Mouse (Mus musculus) liver, embryonic 15.5 days (tissue): ENCODE measurements around the gene Adamts16. TPM values are rescaled to one million over a fixed set of nuclear protein-coding genes. Genes with fewer than 3 reads are reported as not detected.

Experiments used
- ATAC-seq: fragments of 200-750 bp; cut with Nextera tagmentation; 2 replicates; pipeline ENCODE4 v1.8.0; 2017; ENCODE audit warnings: moderate number of reproducible peaks, mild to moderate bottlenecking, moderate library complexity; ENCODE audit not compliant: insufficient read depth
- H3K27ac ChIP-seq: fragments of 300-500 bp; sonication (generic); replicated peaks from 2 replicates; pipeline ENCODE4 v1.5.1; 2015; ENCODE audit warnings: mild to moderate bottlenecking, inconsistent platforms
- H3K27me3 ChIP-seq: fragments of 300-500 bp; sonication (generic); 2 replicates; pipeline ENCODE4 v1.6.1; 2015; ENCODE audit warnings: mild to moderate bottlenecking, inconsistent platforms
- H3K36me3 ChIP-seq: fragments of 300-500 bp; sonication (generic); replicated peaks from 2 replicates; pipeline ENCODE4 v1.6.1; 2015; ENCODE audit warnings: moderate library complexity, mild to moderate bottlenecking, inconsistent platforms
- H3K4me1 ChIP-seq: fragments of 300-500 bp; sonication (generic); replicated peaks from 2 replicates; pipeline ENCODE4 v1.6.1; 2015; ENCODE audit warnings: inconsistent platforms
- H3K4me2 ChIP-seq: fragments of 300-500 bp; sonication (generic); 2 replicates; pipeline ENCODE4 v1.6.1; 2015; ENCODE audit warnings: moderate library complexity, mild to moderate bottlenecking, inconsistent platforms
- H3K4me3 ChIP-seq: fragments of 300-500 bp; sonication (generic); replicated peaks from 2 replicates; pipeline ENCODE4 v1.5.1; 2015; ENCODE audit warnings: mild to moderate bottlenecking, inconsistent platforms
- H3K9ac ChIP-seq: fragments of 300-500 bp; sonication (generic); 2 replicates; pipeline ENCODE4 v1.6.1; 2015; ENCODE audit warnings: moderate library complexity, mild to moderate bottlenecking, inconsistent platforms
- H3K9me3 ChIP-seq: fragments of 300-500 bp; sonication (generic); replicated peaks from 2 replicates; pipeline ENCODE4 v1.6.1; 2016; ENCODE audit warnings: inconsistent platforms
- WGBS: fragments of 180-500 bp; shearing (Covaris S2); methylation state at CpG from one replicate; pipeline ENCODE4 v1.1.7; 2015; ENCODE audit warnings: mixed read lengths; ENCODE audit not compliant: insufficient replicate concordance; 5-methylcytosine and 5-hydroxymethylcytosine counted together
- polyA plus RNA-seq: library from polyadenylated mRNA; unstranded; fragments of >200 nt; fragmentation: Nextera tagmentation; extraction: Ambion mirVana; gene quantifications from 2 replicates; pipeline ENCODE4 v1.2.1, GENCODE M21; 2015

Gene Adamts16
- polyA plus RNA-seq, 1 experiment from 2014 or later: 0.15 TPM

- Histone ChIP-seq H3K4me1 (no peaks in the 10 kb centered on the region), H3K4me2 (no peak overlapping the region), H3K4me3 (no peak overlapping the region), H3K9me3 (no peaks in the 10 kb centered on the region), H3K36me3 (no peaks in the 10 kb centered on the region), H3K9ac (no peak overlapping the region), H3K27ac (no peak overlapping the region), H3K27me3 (no peaks in the 10 kb centered on the region)
- WGBS: 61% methylated on average over 6 of the region's 6 CpGs
- ATAC-seq: no peak
Observed at GRCm38 (mm10) chr13:70832593-70833138, 8.9 kb downstream of the Adamts16 start.

GRCm38 (mm10) chr13:70831041-70831440 is 10.6 kb downstream of the Adamts16 start:
- WGBS: 47% methylated on average over 4 of the region's 4 CpGs
- Histone ChIP-seq H3K27ac (no peak overlapping the region), H3K4me3 (no peak overlapping the region), H3K27me3 (no peaks in the 10 kb centered on the region), H3K4me1 (no peaks in the 10 kb centered on the region), H3K4me2 (no peak overlapping the region), H3K9me3 (no peaks in the 10 kb centered on the region), H3K9ac (no peak overlapping the region), H3K36me3 (no peaks in the 10 kb centered on the region)
- ATAC-seq: no peak

GRCm38 (mm10) chr13:70827507-70827906 is 14.1 kb downstream of the Adamts16 start:
- no peaks in the 10 kb centered on the region for H3K9me3 ChIP-seq
- no peak overlapping the region for H3K4me3 ChIP-seq
- ATAC-seq: no peak
- no peak overlapping the region for H3K4me2 ChIP-seq
- WGBS: 51% methylated on average over 4 of the region's 4 CpGs
- no peak overlapping the region for H3K9ac ChIP-seq
- no peak overlapping the region for H3K27ac ChIP-seq
- H3K4me1 ChIP-seq: no peaks in the 10 kb centered on the region
- no peaks in the 10 kb centered on the region for H3K36me3 ChIP-seq
- H3K27me3 ChIP-seq: no peaks in the 10 kb centered on the region

GRCm38 (mm10) chr13:70825265-70825664 is 16.3 kb downstream of the Adamts16 start:
- Histone ChIP-seq H3K9ac (no peak overlapping the region), H3K4me2 (no peak overlapping the region), H3K9me3 (no peaks in the 10 kb centered on the region), H3K27me3 (no peaks in the 10 kb centered on the region), H3K4me3 (no peak overlapping the region), H3K4me1 (no peaks in the 10 kb centered on the region), H3K36me3 (no peaks in the 10 kb centered on the region), H3K27ac (no peak overlapping the region)
- WGBS: 66% methylated on average over 5 of the region's 5 CpGs
- no peak for ATAC-seq

- no peaks in the 10 kb centered on the region for H3K4me1 ChIP-seq
- no peaks in the 10 kb centered on the region for H3K27me3 ChIP-seq
- ATAC-seq: no peak
- H3K36me3 ChIP-seq: no peaks in the 10 kb centered on the region
- H3K9me3 ChIP-seq: no peaks in the 10 kb centered on the region
- H3K4me3 ChIP-seq: no peak overlapping the region
- H3K9ac ChIP-seq: no peak overlapping the region
- no peak overlapping the region for H3K4me2 ChIP-seq
- H3K27ac ChIP-seq: no peak overlapping the region
- WGBS: 28% methylated on average over 8 of the region's 8 CpGs
Observed at GRCm38 (mm10) chr13:70823757-70824156, 17.9 kb downstream of the Adamts16 start.

- H3K4me1 ChIP-seq: no peaks in the 10 kb centered on the region
- no peaks in the 10 kb centered on the region for H3K27me3 ChIP-seq
- no peaks in the 10 kb centered on the region for H3K36me3 ChIP-seq
- 62% methylated on average over 5 of the region's 5 CpGs for WGBS
- no peak for ATAC-seq
- H3K9me3 ChIP-seq: no peaks in the 10 kb centered on the region
- no peak overlapping the region for H3K27ac ChIP-seq
- H3K4me2 ChIP-seq: no peak overlapping the region
- H3K9ac ChIP-seq: no peak overlapping the region
- no peak overlapping the region for H3K4me3 ChIP-seq
Observed at GRCm38 (mm10) chr13:70818982-70819381, 22.6 kb downstream of the Adamts16 start.

GRCm38 (mm10) chr13:70814423-70814822 is 27.2 kb downstream of the Adamts16 start:
- WGBS: 14% methylated on average over 3 of the region's 3 CpGs
- no peaks in the 10 kb centered on the region for H3K27me3 ChIP-seq
- no peak overlapping the region for H3K4me3 ChIP-seq
- no peak overlapping the region for H3K9ac ChIP-seq
- H3K4me1 ChIP-seq: no peaks in the 10 kb centered on the region
- no peak for ATAC-seq
- no peaks in the 10 kb centered on the region for H3K36me3 ChIP-seq
- no peaks in the 10 kb centered on the region for H3K9me3 ChIP-seq
- no peak overlapping the region for H3K4me2 ChIP-seq
- no peak overlapping the region for H3K27ac ChIP-seq

- no peaks in the 10 kb centered on the region for H3K4me1 ChIP-seq
- no peaks in the 10 kb centered on the region for H3K9me3 ChIP-seq
- H3K27me3 ChIP-seq: no peaks in the 10 kb centered on the region
- H3K4me3 ChIP-seq: no peak overlapping the region
- no peak overlapping the region for H3K9ac ChIP-seq
- no peak for ATAC-seq
- no peak overlapping the region for H3K27ac ChIP-seq
- H3K36me3 ChIP-seq: no peaks in the 10 kb centered on the region
- 63% methylated on average over 3 of the region's 3 CpGs for WGBS
- no peak overlapping the region for H3K4me2 ChIP-seq
Observed at GRCm38 (mm10) chr13:70805506-70805905, 36.1 kb downstream of the Adamts16 start.

- Histone ChIP-seq H3K27ac (no peak overlapping the region), H3K4me3 (no peak overlapping the region), H3K9ac (no peak overlapping the region), H3K27me3 (no peaks in the 10 kb centered on the region), H3K4me1 (no peaks in the 10 kb centered on the region), H3K4me2 (no peak overlapping the region), H3K36me3 (no peaks in the 10 kb centered on the region), H3K9me3 (no peaks in the 10 kb centered on the region)
- 45% methylated on average over 1 of the region's 1 CpGs for WGBS
- ATAC-seq: no peak
Observed at GRCm38 (mm10) chr13:70802849-70803248, 38.8 kb downstream of the Adamts16 start.

- Histone ChIP-seq H3K4me1 (no peaks in the 10 kb centered on the region), H3K4me3 (no peak overlapping the region), H3K9me3 (no peaks in the 10 kb centered on the region), H3K4me2 (no peak overlapping the region), H3K36me3 (no peaks in the 10 kb centered on the region), H3K27ac (no peak overlapping the region), H3K27me3 (no peaks in the 10 kb centered on the region), H3K9ac (no peak overlapping the region)
- 56% methylated on average over 3 of the region's 3 CpGs for WGBS
- ATAC-seq: no peak
Observed at GRCm38 (mm10) chr13:70799322-70799721, 42.3 kb downstream of the Adamts16 start.

GRCm38 (mm10) chr13:70798396-70798795 is 43.2 kb downstream of the Adamts16 start:
- H3K27ac ChIP-seq: no peak overlapping the region
- H3K36me3 ChIP-seq: no peaks in the 10 kb centered on the region
- no peak overlapping the region for H3K4me2 ChIP-seq
- H3K9ac ChIP-seq: no peak overlapping the region
- no peak for ATAC-seq
- no peaks in the 10 kb centered on the region for H3K9me3 ChIP-seq
- no peaks in the 10 kb centered on the region for H3K27me3 ChIP-seq
- no peaks in the 10 kb centered on the region for H3K4me1 ChIP-seq
- H3K4me3 ChIP-seq: no peak overlapping the region
- WGBS: 56% methylated on average over 5 of the region's 5 CpGs

- WGBS: 62% methylated on average over 8 of the region's 8 CpGs
- H3K4me3 ChIP-seq: no peak overlapping the region
- no peak overlapping the region for H3K4me2 ChIP-seq
- no peaks in the 10 kb centered on the region for H3K4me1 ChIP-seq
- H3K9ac ChIP-seq: no peak overlapping the region
- no peak for ATAC-seq
- no peaks in the 10 kb centered on the region for H3K9me3 ChIP-seq
- no peak overlapping the region for H3K27ac ChIP-seq
- H3K36me3 ChIP-seq: no peaks in the 10 kb centered on the region
- H3K27me3 ChIP-seq: no peaks in the 10 kb centered on the region
Observed at GRCm38 (mm10) chr13:70794074-70794572, 47.5 kb downstream of the Adamts16 start.
